Mouse (Mus musculus) urinary bladder, adult 2 months (tissue): ENCODE measurements around the gene 1700010B08Rik. TPM values are rescaled to one million over a fixed set of nuclear protein-coding genes. Genes with fewer than 3 reads are reported as not detected.

Experiments used
- DNase-seq: peaks from one replicate; pipeline ENCODE4 v3.0.0; 2022; ENCODE audit warnings: low spot score
- polyA plus RNA-seq: library from polyadenylated mRNA; depleted of rRNA; stranded (reverse); fragments of >200 nt; gene quantifications from 2 replicates; pipeline ENCODE4 v1.2.3, GENCODE M21; 2012; rRNA removed

The 1700010B08Rik gene
- polyA plus RNA-seq, 1 experiment, result not detected

- no peak for DNase-seq
Observed at GRCm38 (mm10) chr2:173770620-173771019, 51.4 kb downstream of the 1700010B08Rik start.

Other genes with a start within 250 kb of the 1700010B08Rik start
- gene 1700021F07Rik, start 196.8 kb upstream of the 1700010B08Rik start, polyA plus RNA-seq, result not detected in 2 replicates
- not detected in 2 replicates for gene Ankrd60, start 141.1 kb upstream of the 1700010B08Rik start, polyA plus RNA-seq
- 16.1 and 23.4 TPM in 2 replicates for gene Rab22a, start 59.7 kb upstream of the 1700010B08Rik start, polyA plus RNA-seq
- 54.9 and 63.5 TPM in 2 replicates for gene Vapb, start 18.1 kb downstream of the 1700010B08Rik start, polyA plus RNA-seq